Mouse (Mus musculus): ENCODE measurements at regions not wholly inside any gene's neighbourhood (a gene's known extent, or its start where the extent isn't known, plus 50 kb on each side); places are given as distances from the start of the nearest gene placed in this dataset.

GRCm38 (mm10) chr3:11029991-11030390, 694.5 kb upstream of the Gm38303 start:
- no peak for TF ChIP-seq CTCF (IDR thresholded peaks at IDR 0.05; ENCODE audit: borderline replicate concordance, extremely low read depth, insufficient read depth, insufficient read length)
- no peak for TF ChIP-seq POLR2A (IDR thresholded peaks at IDR 0.05; ENCODE audit: borderline replicate concordance, extremely low read depth, insufficient read depth, insufficient read length, poor library complexity, severe bottlenecking)

Measured in brain, embryonic 14.5 days (tissue).